Mouse (Mus musculus): ENCODE results near the gene Atf6. TPM values are rescaled to one million over a fixed set of nuclear protein-coding genes. Genes with fewer than 3 reads are reported as not detected.

Gene Atf6
- polyA plus RNA-seq, 2 experiments: 4.8 to 6.6 TPM

DNA sequence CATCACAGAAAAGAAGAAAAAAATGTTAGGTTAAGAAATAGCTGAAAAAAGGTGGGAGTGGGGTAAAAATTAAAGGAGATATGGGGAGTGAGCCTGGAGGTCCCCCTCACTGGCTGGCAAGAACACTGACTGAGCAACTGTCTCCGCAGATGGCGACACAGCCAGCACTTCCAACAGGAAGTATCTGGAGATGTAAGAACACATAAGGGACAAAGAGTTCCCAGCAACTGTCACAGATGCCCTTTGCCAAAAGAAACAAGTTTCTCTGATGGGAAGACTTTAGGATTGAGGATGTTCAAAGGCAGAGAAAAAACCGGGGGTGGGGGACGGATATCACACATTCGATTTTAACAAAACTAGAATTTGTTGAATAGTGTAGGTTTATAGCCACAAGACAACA lies 146.0 kb downstream of the Atf6 start:
- DNase-seq (ENCODE audit: low read depth in 3 of 3, low spot score in 3 of 3) (no peak), ATAC-seq (ENCODE audit: insufficient read depth) (no peak)
- Histone ChIP-seq H3K9ac (replicated peaks) (no peak overlapping the region), H3K4me2 (ENCODE audit: low read depth) (no peak overlapping the region), H3K36me3 (replicated peaks; ENCODE audit: control insufficient read depth, insufficient read depth, low read depth) (no peaks in the 10 kb centered on the region), H3K4me3 (ENCODE audit: insufficient read depth in 1 of 2, low read depth in 2 of 2, low read length in 2 of 2) (no peak overlapping the region), H3K9me3 (ENCODE audit: control insufficient read depth, low read length) (no peaks in the 10 kb centered on the region), H3K27ac (no peak overlapping the region), H3K4me1 (replicated peaks; ENCODE audit: control insufficient read depth in 2 of 2, insufficient read depth in 2 of 2, low read length in 1 of 2) (no peaks in the 10 kb centered on the region), H3K27me3 (ENCODE audit: control insufficient read depth, insufficient read depth, low read length) (no peaks in the 10 kb centered on the region)
- WGBS (ENCODE audit: insufficient replicate concordance): 67% methylated on average over 5 of the region's 5 CpGs
- TF ChIP-seq EP300 (IDR thresholded peaks at IDR 0.05; ENCODE audit: low read depth): no peak
- no peak for TF ChIP-seq CTCF (IDR thresholded peaks at IDR 0.05; ENCODE audit: low read depth)

DNA sequence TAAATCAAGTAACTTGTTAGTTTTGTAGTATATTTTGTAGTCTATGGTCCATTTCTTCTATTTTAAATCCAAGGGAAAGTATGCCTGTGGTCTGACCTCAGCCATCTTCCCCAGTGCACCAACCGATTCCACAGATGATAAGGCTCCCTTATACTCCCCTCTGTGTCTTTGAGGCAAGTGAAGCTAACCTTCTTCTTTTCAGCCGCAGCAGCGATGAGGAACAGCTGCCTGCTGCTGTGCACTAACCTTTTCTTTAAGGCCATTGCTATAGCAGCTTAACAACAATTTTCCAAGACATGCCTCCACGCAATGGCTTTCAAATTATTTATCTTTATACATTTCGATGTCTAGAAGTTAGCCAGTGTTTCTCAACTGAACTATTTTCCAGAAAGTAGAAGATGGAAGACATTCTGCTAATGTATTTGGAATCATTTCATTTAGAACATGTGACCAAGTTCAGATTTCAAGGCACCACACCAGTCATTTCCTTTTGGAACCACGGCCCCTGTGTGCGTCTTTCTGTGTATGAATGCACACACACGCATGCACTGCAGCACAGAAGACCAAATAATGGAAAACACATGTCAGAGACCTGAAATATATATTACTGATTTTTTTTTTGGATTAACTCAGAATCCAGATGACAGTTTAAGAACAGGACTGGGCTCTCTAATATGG lies 149.3 kb downstream of the Atf6 start:
- 59% methylated on average over 8 of the region's 8 CpGs for WGBS (ENCODE audit: insufficient replicate concordance)
- Histone ChIP-seq H3K4me1 (replicated peaks; ENCODE audit: control insufficient read depth in 2 of 2, insufficient read depth in 2 of 2, low read length in 1 of 2) (no peaks in the 10 kb centered on the region), H3K27me3 (ENCODE audit: control insufficient read depth, insufficient read depth, low read length) (no peaks in the 10 kb centered on the region), H3K4me3 (ENCODE audit: insufficient read depth in 1 of 2, low read depth in 2 of 2, low read length in 2 of 2) (no peak overlapping the region), H3K36me3 (replicated peaks; ENCODE audit: control insufficient read depth, insufficient read depth, low read depth) (no peaks in the 10 kb centered on the region), H3K9ac (replicated peaks) (no peak overlapping the region), H3K4me2 (ENCODE audit: low read depth) (no peak overlapping the region), H3K27ac (no peak overlapping the region), H3K9me3 (ENCODE audit: control insufficient read depth, low read length) (no peaks in the 10 kb centered on the region)
- no peak for TF ChIP-seq CTCF (IDR thresholded peaks at IDR 0.05; ENCODE audit: low read depth)
- no peak for TF ChIP-seq EP300 (IDR thresholded peaks at IDR 0.05; ENCODE audit: low read depth)
- DNase-seq (ENCODE audit: low read depth in 3 of 3, low spot score in 3 of 3) (no peak), ATAC-seq (ENCODE audit: insufficient read depth) (no peak)

GRCm38 (mm10) chr1:170717241-170717828 lies 150.2 kb downstream of the Atf6 start:
- no peak overlapping the region for H3K9ac ChIP-seq (replicated peaks)
- no peaks in the 10 kb centered on the region for H3K36me3 ChIP-seq (replicated peaks; ENCODE audit: control insufficient read depth, insufficient read depth, low read depth)
- 81% methylated on average over 3 of the region's 3 CpGs for WGBS (ENCODE audit: insufficient replicate concordance)
- no peak overlapping the region for H3K4me2 ChIP-seq (ENCODE audit: low read depth)
- H3K4me3 ChIP-seq (ENCODE audit: insufficient read depth in 1 of 2, low read depth in 2 of 2, low read length in 2 of 2): no peak overlapping the region
- no peak for DNase-seq (ENCODE audit: low read depth in 3 of 3, low spot score in 3 of 3)
- no peak overlapping the region for H3K27ac ChIP-seq
- no peaks in the 10 kb centered on the region for H3K4me1 ChIP-seq (replicated peaks; ENCODE audit: control insufficient read depth in 2 of 2, insufficient read depth in 2 of 2, low read length in 1 of 2)
- TF ChIP-seq EP300 (IDR thresholded peaks at IDR 0.05; ENCODE audit: low read depth) (no peak), CTCF (IDR thresholded peaks at IDR 0.05; ENCODE audit: low read depth) (no peak)
- no peaks in the 10 kb centered on the region for H3K27me3 ChIP-seq (ENCODE audit: control insufficient read depth, insufficient read depth, low read length)
- no peak for ATAC-seq (ENCODE audit: insufficient read depth)
- H3K9me3 ChIP-seq (ENCODE audit: control insufficient read depth, low read length): no peaks in the 10 kb centered on the region

GRCm38 (mm10) chr1:170711731-170712130 lies 155.8 kb downstream of the Atf6 start:
- Histone ChIP-seq H3K27ac (no peak overlapping the region), H3K4me2 (ENCODE audit: low read depth) (no peak overlapping the region), H3K9ac (replicated peaks) (no peak overlapping the region), H3K36me3 (replicated peaks; ENCODE audit: control insufficient read depth, insufficient read depth, low read depth) (no peaks in the 10 kb centered on the region), H3K4me3 (ENCODE audit: insufficient read depth in 1 of 2, low read depth in 2 of 2, low read length in 2 of 2) (no peak overlapping the region), H3K4me1 (replicated peaks; ENCODE audit: control insufficient read depth in 2 of 2, insufficient read depth in 2 of 2, low read length in 1 of 2) (peaks cover 0 to 10% of the 10 kb centered on the region in 2 experiments; a peak in 2 of 4 replicates), H3K27me3 (ENCODE audit: control insufficient read depth, insufficient read depth, low read length) (no peaks in the 10 kb centered on the region), H3K9me3 (ENCODE audit: control insufficient read depth, low read length) (no peaks in the 10 kb centered on the region)
- TF ChIP-seq CTCF (IDR thresholded peaks at IDR 0.05; ENCODE audit: low read depth) (no peak), EP300 (IDR thresholded peaks at IDR 0.05; ENCODE audit: low read depth) (no peak)
- DNase-seq (ENCODE audit: low read depth in 3 of 3, low spot score in 3 of 3) (no peak), ATAC-seq (ENCODE audit: insufficient read depth) (no peak)
- WGBS (ENCODE audit: insufficient replicate concordance): 85% methylated on average over 7 of the region's 7 CpGs

GRCm38 (mm10) chr1:170709969-170710368 lies 157.6 kb downstream of the Atf6 start:
- Histone ChIP-seq H3K4me3 (ENCODE audit: insufficient read depth in 1 of 2, low read depth in 2 of 2, low read length in 2 of 2) (no peak overlapping the region), H3K4me1 (replicated peaks; ENCODE audit: control insufficient read depth in 2 of 2, insufficient read depth in 2 of 2, low read length in 1 of 2) (peaks cover 0 to 10% of the 10 kb centered on the region in 2 experiments; a peak in 2 of 4 replicates), H3K27me3 (ENCODE audit: control insufficient read depth, insufficient read depth, low read length) (no peaks in the 10 kb centered on the region), H3K4me2 (ENCODE audit: low read depth) (no peak overlapping the region), H3K9me3 (ENCODE audit: control insufficient read depth, low read length) (no peaks in the 10 kb centered on the region), H3K27ac (no peak overlapping the region), H3K9ac (replicated peaks) (no peak overlapping the region), H3K36me3 (replicated peaks; ENCODE audit: control insufficient read depth, insufficient read depth, low read depth) (no peaks in the 10 kb centered on the region)
- 32% methylated on average over 3 of the region's 3 CpGs for WGBS (ENCODE audit: insufficient replicate concordance)
- ATAC-seq (ENCODE audit: insufficient read depth) (peak; percentile 13; the same call in 1 of the 2 replicates), DNase-seq (ENCODE audit: low read depth in 3 of 3, low spot score in 3 of 3) (no peak)
- TF ChIP-seq CTCF (IDR thresholded peaks at IDR 0.05; ENCODE audit: low read depth) (no peak), EP300 (IDR thresholded peaks at IDR 0.05; ENCODE audit: low read depth) (no peak)
